Mouse (Mus musculus) limb, embryonic 11.5 days (tissue): ENCODE measurements at regions not wholly inside any gene's neighbourhood (a gene's known extent, or its start where the extent isn't known, plus 50 kb on each side); places are given as distances from the start of the nearest gene placed in this dataset.

Experiments used
- ATAC-seq: fragments of 200-750 bp; cut with Nextera tagmentation; 2 replicates; pipeline ENCODE4 v1.8.0; 2017; ENCODE audit warnings: low read depth; ENCODE audit not compliant: insufficient number of reproducible peaks, low FRiP score, low TSS enrichment
- DNase-seq: peaks from one replicate; pipeline ENCODE4 v3.0.0-alpha.2; 2015; ENCODE audit warnings: low spot score
- H3K27ac ChIP-seq: fragments of 300-500 bp; sonication (generic); replicated peaks from 2 replicates; pipeline ENCODE4 v1.5.1; 2014; ENCODE audit warnings: low read depth, mild to moderate bottlenecking, low read length
- H3K27me3 ChIP-seq: fragments of 300-500 bp; sonication (generic); 2 replicates; pipeline ENCODE4 v1.6.1; 2014; ENCODE audit warnings: mild to moderate bottlenecking, low read length, mixed read lengths; ENCODE audit not compliant: control insufficient read depth, insufficient read depth
- H3K36me3 ChIP-seq: fragments of 300-500 bp; sonication (generic); 2 replicates; pipeline ENCODE4 v1.6.1; 2014; ENCODE audit warnings: mild to moderate bottlenecking, low read length, moderate library complexity, mixed read lengths; ENCODE audit not compliant: control insufficient read depth, insufficient read depth
- H3K4me1 ChIP-seq: fragments of 300-500 bp; sonication (generic); 2 replicates; pipeline ENCODE4 v1.6.1; 2014; ENCODE audit warnings: low read length, mixed read lengths; ENCODE audit not compliant: control insufficient read depth, insufficient read depth
- H3K4me2 ChIP-seq: fragments of 300-500 bp; sonication (generic); 2 replicates; pipeline ENCODE4 v1.6.1; 2014; ENCODE audit warnings: low read depth, mild to moderate bottlenecking, moderate library complexity; ENCODE audit not compliant: severe bottlenecking
- H3K4me3 ChIP-seq: fragments of 300-500 bp; sonication (generic); 2 replicates; pipeline ENCODE4 v1.5.1; 2014; ENCODE audit warnings: low read depth, low read length
- H3K9ac ChIP-seq: fragments of 300-500 bp; sonication (generic); 2 replicates; pipeline ENCODE4 v1.6.1; 2014; ENCODE audit warnings: mild to moderate bottlenecking, low read length
- H3K9me3 ChIP-seq: fragments of 300-500 bp; sonication (generic); 2 replicates; pipeline ENCODE4 v1.6.1; 2016; ENCODE audit warnings: low read length; ENCODE audit not compliant: control insufficient read depth
- WGBS: fragments of 180-500 bp; shearing (Covaris S2); extraction: QIAGEN DNeasy Blood & Tissue Kit; methylation state at CpG from one replicate; pipeline ENCODE4 v1.1.7; 2014; 5-methylcytosine and 5-hydroxymethylcytosine counted together

GRCm38 (mm10) chr14:47839493-47840215 is 191.4 kb downstream of the Ktn1 start:
- Histone ChIP-seq H3K4me2 (no peak overlapping the region), H3K27ac (peak overlapping the region; percentile 62; the same call in 1 of the 2 replicates), H3K4me3 (no peak overlapping the region), H3K27me3 (no peaks in the 10 kb centered on the region), H3K4me1 (peaks cover 7% of the 10 kb centered on the region; the same call in 1 of the 2 replicates), H3K36me3 (no peaks in the 10 kb centered on the region; the same call in 1 of the 2 replicates), H3K9ac (no peak overlapping the region), H3K9me3 (no peaks in the 10 kb centered on the region)
- ATAC-seq = no peak
- DNase-seq = peak; percentile 23
- WGBS = 49% methylated on average over 6 of the region's 6 CpGs

DNA sequence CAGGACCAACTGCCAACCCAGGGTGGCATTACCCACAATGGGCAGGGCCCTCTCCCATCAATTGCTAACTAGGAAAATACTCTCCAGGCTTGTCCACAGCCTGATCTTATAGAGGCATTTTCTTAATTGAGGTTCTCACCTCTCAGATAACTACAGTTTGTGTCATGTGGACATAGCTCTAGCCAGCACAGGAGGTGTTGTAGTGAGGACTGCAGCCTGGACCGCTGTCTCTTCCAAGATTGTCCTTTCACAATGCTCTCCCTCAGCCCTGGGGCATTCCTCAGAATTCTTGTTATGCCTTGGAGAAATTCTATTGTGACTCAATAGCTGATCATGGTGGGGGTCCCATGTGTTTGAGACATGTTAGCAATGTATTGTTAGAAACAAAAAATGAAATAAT is 196.1 kb downstream of the Ktn1 start:
- ATAC-seq = no peak
- H3K9ac ChIP-seq = no peak overlapping the region
- WGBS = 86% methylated on average over 1 of the region's 1 CpGs
- no peaks in the 10 kb centered on the region for H3K27me3 ChIP-seq
- no peak overlapping the region for H3K4me3 ChIP-seq
- H3K4me1 ChIP-seq = peaks cover 3% of the 10 kb centered on the region; the same call in 1 of the 2 replicates
- H3K27ac ChIP-seq = no peak overlapping the region
- DNase-seq = no peak
- H3K4me2 ChIP-seq = no peak overlapping the region
- H3K36me3 ChIP-seq = no peaks in the 10 kb centered on the region
- no peaks in the 10 kb centered on the region for H3K9me3 ChIP-seq

DNA sequence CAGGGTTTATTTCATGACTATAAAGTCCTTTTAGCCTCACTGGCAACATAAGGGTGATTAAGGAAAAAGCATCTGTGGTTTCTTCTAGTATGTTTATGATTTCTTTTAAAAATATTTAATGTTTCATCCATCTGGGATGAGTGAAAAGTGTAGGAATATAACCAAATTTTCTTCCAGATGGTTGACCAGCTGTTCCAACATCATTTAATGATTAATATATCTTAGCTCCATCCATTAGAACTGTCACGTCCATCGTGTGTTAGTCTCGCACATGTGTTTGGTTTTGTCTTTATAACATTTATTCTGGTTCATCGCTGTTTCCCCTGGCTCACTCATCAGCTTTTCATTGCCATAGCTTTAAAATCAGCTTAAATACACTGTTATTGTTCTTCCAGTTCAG is 200.6 kb downstream of the Ktn1 start:
- ATAC-seq = no peak
- no peaks in the 10 kb centered on the region for H3K4me1 ChIP-seq
- H3K4me3 ChIP-seq = no peak overlapping the region
- no peak for DNase-seq
- H3K27me3 ChIP-seq = no peaks in the 10 kb centered on the region
- H3K9ac ChIP-seq = no peak overlapping the region
- no peak overlapping the region for H3K4me2 ChIP-seq
- WGBS = 82% methylated on average over 4 of the region's 4 CpGs
- H3K27ac ChIP-seq = no peak overlapping the region
- no peaks in the 10 kb centered on the region for H3K36me3 ChIP-seq
- no peaks in the 10 kb centered on the region for H3K9me3 ChIP-seq

- ATAC-seq = no peak
- Histone ChIP-seq H3K4me1 (no peaks in the 10 kb centered on the region), H3K36me3 (no peaks in the 10 kb centered on the region), H3K4me3 (no peak overlapping the region), H3K4me2 (no peak overlapping the region), H3K27me3 (no peaks in the 10 kb centered on the region), H3K9ac (no peak overlapping the region), H3K27ac (no peak overlapping the region), H3K9me3 (no peaks in the 10 kb centered on the region)
- 60% methylated on average over 7 of the region's 7 CpGs for WGBS
- no peak for DNase-seq
Measured at GRCm38 (mm10) chr14:47856280-47856765, 208.1 kb downstream of the Ktn1 start.

- Histone ChIP-seq H3K4me2 (no peak overlapping the region), H3K4me1 (no peaks in the 10 kb centered on the region), H3K9ac (no peak overlapping the region), H3K36me3 (no peaks in the 10 kb centered on the region), H3K9me3 (no peaks in the 10 kb centered on the region), H3K4me3 (no peak overlapping the region), H3K27me3 (no peaks in the 10 kb centered on the region), H3K27ac (no peak overlapping the region)
- 85% methylated on average over 4 of the region's 4 CpGs for WGBS
- no peak for ATAC-seq
- no peak for DNase-seq
Measured at GRCm38 (mm10) chr14:47857271-47857670, 209.0 kb downstream of the Ktn1 start.

DNA sequence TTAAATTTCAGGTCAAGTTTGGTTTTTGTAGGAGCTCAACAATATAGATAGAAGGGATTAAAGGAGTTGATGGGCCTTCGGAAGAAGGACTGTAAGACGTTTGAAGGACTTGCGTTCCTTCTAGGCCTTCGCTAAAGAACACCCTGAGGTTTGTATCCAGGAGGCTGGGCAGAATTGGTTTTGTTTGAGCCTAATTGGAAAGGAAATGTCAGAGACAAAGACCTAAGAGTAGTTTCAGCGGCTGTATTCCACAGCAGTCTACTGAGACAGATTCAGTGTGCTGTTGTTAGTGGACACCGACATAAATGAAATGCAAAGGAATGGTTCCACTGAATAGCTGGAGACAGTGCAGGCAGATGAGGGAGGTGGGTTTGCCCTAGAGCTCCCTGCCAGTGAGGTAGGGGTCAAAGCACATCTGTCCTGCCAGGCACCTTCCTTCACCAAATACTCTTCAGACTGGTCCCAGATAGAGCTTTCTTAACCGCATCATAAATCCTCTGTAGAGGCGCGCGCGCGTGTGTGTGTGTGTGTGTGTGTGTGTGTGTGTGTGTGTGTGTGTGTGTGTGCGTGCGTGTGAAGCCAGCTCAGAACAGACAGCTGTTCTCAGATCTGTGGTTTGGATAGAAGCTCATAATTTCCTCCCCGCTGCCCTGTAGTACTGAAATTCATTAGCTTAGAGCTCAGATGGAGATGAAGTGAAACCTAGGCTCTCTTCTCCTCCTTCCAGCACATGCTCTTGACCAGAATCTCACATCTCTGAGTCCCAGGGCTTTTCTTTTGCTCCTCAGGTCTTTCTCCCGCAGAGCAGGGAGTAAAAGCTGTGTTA is 209.7 kb downstream of the Ktn1 start:
- Histone ChIP-seq H3K4me3 (no peak overlapping the region), H3K4me2 (no peak overlapping the region), H3K27me3 (no peaks in the 10 kb centered on the region), H3K36me3 (no peaks in the 10 kb centered on the region), H3K9me3 (no peaks in the 10 kb centered on the region), H3K27ac (no peak overlapping the region), H3K4me1 (no peaks in the 10 kb centered on the region), H3K9ac (no peak overlapping the region)
- no peak for DNase-seq
- 81% methylated on average over 16 of the region's 16 CpGs for WGBS
- no peak for ATAC-seq

DNA sequence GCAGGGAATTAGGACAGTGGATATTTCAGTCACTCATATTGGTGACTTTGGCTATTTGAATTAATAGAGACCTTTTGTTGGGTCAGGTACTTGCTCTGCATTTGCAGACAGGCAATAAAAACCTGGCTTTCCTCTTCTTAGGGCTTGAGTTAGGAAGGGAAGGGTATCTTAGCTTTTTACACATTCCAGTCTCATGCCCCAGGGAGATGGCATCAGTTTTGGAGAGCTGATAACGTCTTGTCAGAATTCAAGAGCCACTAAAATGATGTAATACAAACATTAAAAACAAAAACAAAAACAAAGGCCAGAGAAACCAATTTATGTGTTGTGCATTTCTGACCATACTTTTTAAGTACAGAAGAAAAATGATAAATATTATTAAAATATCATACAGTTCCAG is 214.3 kb downstream of the Ktn1 start:
- ATAC-seq = no peak

DNA sequence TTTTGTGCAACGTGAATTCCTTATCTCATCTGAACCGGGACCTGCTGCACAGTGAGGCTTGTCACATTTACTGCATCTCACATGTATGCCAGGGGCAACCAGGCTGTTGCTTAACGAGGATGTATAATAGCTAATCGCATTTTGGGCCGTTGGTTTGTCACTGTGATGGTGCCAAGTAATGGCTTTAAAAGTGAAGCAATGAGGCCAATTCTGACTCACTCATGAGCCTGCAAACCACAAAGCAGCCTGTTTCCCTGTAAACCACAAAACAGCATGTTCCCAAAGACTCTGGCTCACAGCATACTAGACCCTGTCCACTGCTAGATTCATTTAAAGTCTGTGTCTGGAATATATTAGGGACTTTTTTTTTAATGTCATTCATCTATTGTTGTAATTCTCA is 214.8 kb downstream of the Ktn1 start:
- ATAC-seq (no peak), DNase-seq (no peak)
- Histone ChIP-seq H3K36me3 (no peaks in the 10 kb centered on the region), H3K27ac (no peak overlapping the region), H3K4me3 (no peak overlapping the region), H3K4me2 (no peak overlapping the region), H3K4me1 (no peaks in the 10 kb centered on the region), H3K9ac (no peak overlapping the region), H3K27me3 (no peaks in the 10 kb centered on the region), H3K9me3 (no peaks in the 10 kb centered on the region)
- 43% methylated on average over 5 of the region's 5 CpGs for WGBS

More for the DNA sequence above, 214.3 kb downstream of the Ktn1 start:
- no peaks in the 10 kb centered on the region for H3K27me3 ChIP-seq
- no peaks in the 10 kb centered on the region for H3K36me3 ChIP-seq
- H3K4me2 ChIP-seq = no peak overlapping the region
- DNase-seq = no peak
- 60% methylated on average over 1 of the region's 1 CpGs for WGBS
- no peaks in the 10 kb centered on the region for H3K4me1 ChIP-seq
- H3K27ac ChIP-seq = no peak overlapping the region
- H3K9me3 ChIP-seq = no peaks in the 10 kb centered on the region
- H3K9ac ChIP-seq = no peak overlapping the region
- H3K4me3 ChIP-seq = no peak overlapping the region
